Mouse (Mus musculus) thymus, postnatal 14 days (tissue): ENCODE measurements around the gene 1700037C18Rik.
"Not testable (repeated sequence)": the region's sequence is repeated elsewhere in the genome, so short reads cannot be mapped to it uniquely, and the experiment has no call there.

Source experiments
- DNase-seq: peaks from one replicate; pipeline ENCODE4 v3.0.0; 2021

The 1700037C18Rik gene

GRCm38 (mm10) chr16:3872216-3873047 lies 36.1 kb downstream of the 1700037C18Rik start, which contains the start of gene Naa60:
Gene Naa60, plus strand, starts transcription at chr16:3872375.
- peak; percentile 95 for DNase-seq

GRCm38 (mm10) chr16:3871815-3872214 lies 36.7 kb downstream of the 1700037C18Rik start:
- DNase-seq = no peak

GRCm38 (mm10) chr16:3859254-3859653 lies 49.2 kb downstream of the 1700037C18Rik start:
- DNase-seq = no peak

- no peak for DNase-seq
Observed at GRCm38 (mm10) chr16:3855776-3856175, 52.7 kb downstream of the 1700037C18Rik start.

GRCm38 (mm10) chr16:3854437-3855182 lies 53.9 kb downstream of the 1700037C18Rik start:
- DNase-seq = no peak

- DNase-seq = no peak
Observed at GRCm38 (mm10) chr16:3852586-3852985, 55.9 kb downstream of the 1700037C18Rik start.

- not testable (repeated sequence) for DNase-seq
Observed at GRCm38 (mm10) chr16:3851301-3851700, 57.2 kb downstream of the 1700037C18Rik start.

GRCm38 (mm10) chr16:3848416-3848815 lies 60.1 kb downstream of the 1700037C18Rik start:
- DNase-seq = no peak

GRCm38 (mm10) chr16:3847871-3848270 lies 60.6 kb downstream of the 1700037C18Rik start:
- DNase-seq = peak; percentile 16

GRCm38 (mm10) chr16:3846711-3847518 lies 61.6 kb downstream of the 1700037C18Rik start, which contains the start of gene Zfp174:
Gene Zfp174, plus strand, starts transcription at chr16:3847268.
- peak; percentile 93 for DNase-seq
